Mouse (Mus musculus) intestine, embryonic 15.5 days (tissue): Measurements from ENCODE around the gene Kcmf1. TPM values are rescaled to one million over a fixed set of nuclear protein-coding genes. Genes with fewer than 3 reads are reported as not detected.
A peak's percentile ranks its signal among the peaks of the same experiment; 100 is the strongest.
"Not testable (repeated sequence)": the region's sequence is repeated elsewhere in the genome, so short reads cannot be mapped to it uniquely, and the experiment has no call there.

ENCODE experiments used
- ATAC-seq: fragments of 200-750 bp; cut with Nextera tagmentation; 2 replicates; pipeline ENCODE4 v1.8.0; 2017; ENCODE audit warnings: moderate TSS enrichment, moderate library complexity
- H3K27ac ChIP-seq: fragments of 300-500 bp; sonication (generic); 2 replicates; pipeline ENCODE4 v1.5.1; 2015; ENCODE audit warnings: mild to moderate bottlenecking, inconsistent platforms
- H3K27me3 ChIP-seq: fragments of 300-500 bp; sonication (generic); replicated peaks from 2 replicates; pipeline ENCODE4 v1.6.1; 2015; ENCODE audit warnings: inconsistent platforms
- H3K36me3 ChIP-seq: fragments of 300-500 bp; sonication (generic); 2 replicates; pipeline ENCODE4 v1.6.1; 2015; ENCODE audit warnings: inconsistent platforms
- H3K4me1 ChIP-seq: fragments of 300-500 bp; sonication (generic); replicated peaks from 2 replicates; pipeline ENCODE4 v1.6.1; 2015; ENCODE audit warnings: inconsistent platforms
- H3K4me2 ChIP-seq: fragments of 300-500 bp; sonication (generic); replicated peaks from 2 replicates; pipeline ENCODE4 v1.6.1; 2015; ENCODE audit warnings: mild to moderate bottlenecking, inconsistent platforms
- H3K4me3 ChIP-seq: fragments of 300-500 bp; sonication (generic); replicated peaks from 2 replicates; pipeline ENCODE4 v1.5.1; 2015; ENCODE audit warnings: inconsistent platforms
- H3K9ac ChIP-seq: fragments of 300-500 bp; sonication (generic); 2 replicates; pipeline ENCODE4 v1.6.1; 2015; ENCODE audit warnings: inconsistent platforms
- H3K9me3 ChIP-seq: fragments of 300-500 bp; sonication (generic); 2 replicates; pipeline ENCODE4 v1.6.1; 2016; ENCODE audit warnings: inconsistent platforms
- WGBS: fragments of 180-500 bp; shearing (Covaris S2); methylation state at CpG from one replicate; pipeline ENCODE4 v1.1.7; 2015; 5-methylcytosine and 5-hydroxymethylcytosine counted together
- polyA plus RNA-seq: library from polyadenylated mRNA; unstranded; fragments of >200 nt; fragmentation: Nextera tagmentation; extraction: Ambion mirVana; gene quantifications from 2 replicates; pipeline ENCODE4 v1.2.1, GENCODE M21; 2015

Gene Kcmf1
- polyA plus RNA-seq, 1 experiment from 2014 or later, result 46.4 TPM

GRCm38 (mm10) chr6:72867746-72868145 is 32.0 kb downstream of the Kcmf1 start:
- Histone ChIP-seq H3K27ac (no peak overlapping the region), H3K27me3 (no peaks in the 10 kb centered on the region), H3K4me2 (no peak overlapping the region), H3K36me3 (no peaks in the 10 kb centered on the region), H3K9ac (no peak overlapping the region), H3K4me3 (no peak overlapping the region), H3K9me3 (no peaks in the 10 kb centered on the region), H3K4me1 (peaks cover 19% of the 10 kb centered on the region)
- 82% methylated on average over 1 of the region's 1 CpGs for WGBS
- ATAC-seq, result no peak

- no peak for ATAC-seq
- 81% methylated on average over 2 of the region's 2 CpGs for WGBS
- peaks cover 19% of the 10 kb centered on the region for H3K4me1 ChIP-seq
- no peaks in the 10 kb centered on the region for H3K27me3 ChIP-seq
- no peaks in the 10 kb centered on the region for H3K36me3 ChIP-seq
- H3K4me2 ChIP-seq, result no peak overlapping the region
- no peak overlapping the region for H3K4me3 ChIP-seq
- H3K27ac ChIP-seq, result no peak overlapping the region
- no peak overlapping the region for H3K9ac ChIP-seq
- H3K9me3 ChIP-seq, result no peaks in the 10 kb centered on the region
These were observed 33.5 kb downstream of the Kcmf1 start for GRCm38 (mm10) chr6:72866232-72866631.

GRCm38 (mm10) chr6:72862686-72863085 is 37.1 kb downstream of the Kcmf1 start:
- not testable (repeated sequence) for H3K36me3 ChIP-seq, H3K4me1 ChIP-seq, H3K9ac ChIP-seq, H3K27ac ChIP-seq, H3K9me3 ChIP-seq, H3K27me3 ChIP-seq, H3K4me2 ChIP-seq, ATAC-seq, H3K4me3 ChIP-seq
- WGBS, result 89% methylated on average over 5 of the region's 5 CpGs

GRCm38 (mm10) chr6:72854256-72854655 is 45.5 kb downstream of the Kcmf1 start:
- Histone ChIP-seq H3K9me3 (no peaks in the 10 kb centered on the region), H3K27me3 (no peaks in the 10 kb centered on the region), H3K9ac (no peak overlapping the region), H3K36me3 (peaks cover 16% of the 10 kb centered on the region), H3K4me1 (no peaks in the 10 kb centered on the region), H3K4me2 (no peak overlapping the region), H3K4me3 (no peak overlapping the region), H3K27ac (no peak overlapping the region)
- ATAC-seq, result 0 out of 2 replicates have a peak, but pooled peaks have one; percentile 45
- 66% methylated on average over 5 of the region's 5 CpGs for WGBS

- Histone ChIP-seq H3K36me3 (peaks cover 35% of the 10 kb centered on the region), H3K4me1 (no peaks in the 10 kb centered on the region)
- 77% methylated on average over 4 of the region's 4 CpGs for WGBS
These were observed 47.6 kb downstream of the Kcmf1 start for GRCm38 (mm10) chr6:72852180-72852579.

GRCm38 (mm10) chr6:72851633-72852032 is 48.1 kb downstream of the Kcmf1 start:
- Histone ChIP-seq H3K9me3 (no peaks in the 10 kb centered on the region), H3K27ac (no peak overlapping the region), H3K4me1 (no peaks in the 10 kb centered on the region), H3K4me3 (no peak overlapping the region), H3K4me2 (no peak overlapping the region), H3K9ac (no peak overlapping the region), H3K36me3 (peaks cover 37% of the 10 kb centered on the region), H3K27me3 (no peaks in the 10 kb centered on the region)
- WGBS, result 83% methylated on average over 5 of the region's 5 CpGs
- ATAC-seq, result no peak

More at GRCm38 (mm10) chr6:72852180-72852579, 47.6 kb downstream of the Kcmf1 start:
- Histone ChIP-seq H3K27ac (no peak overlapping the region), H3K4me2 (no peak overlapping the region), H3K27me3 (no peaks in the 10 kb centered on the region), H3K9ac (no peak overlapping the region), H3K9me3 (no peaks in the 10 kb centered on the region), H3K4me3 (no peak overlapping the region)
- ATAC-seq, result no peak

- 89% methylated on average over 7 of the region's 7 CpGs for WGBS
These were observed 57.7 kb downstream of the Kcmf1 start for GRCm38 (mm10) chr6:72841986-72842502.

GRCm38 (mm10) chr6:72840867-72841780 is 58.7 kb downstream of the Kcmf1 start:
- Histone ChIP-seq H3K9ac (no peak overlapping the region), H3K9me3 (no peaks in the 10 kb centered on the region), H3K4me2 (no peak overlapping the region), H3K36me3 (peaks cover 18% of the 10 kb centered on the region), H3K27me3 (no peaks in the 10 kb centered on the region), H3K4me1 (no peaks in the 10 kb centered on the region), H3K27ac (no peak overlapping the region), H3K4me3 (no peak overlapping the region)
- WGBS, result 86% methylated on average over 13 of the region's 13 CpGs
- no peak for ATAC-seq

More at GRCm38 (mm10) chr6:72841986-72842502, 57.7 kb downstream of the Kcmf1 start:
- Histone ChIP-seq H3K27me3 (no peaks in the 10 kb centered on the region), H3K9me3 (no peaks in the 10 kb centered on the region), H3K36me3 (peaks cover 20% of the 10 kb centered on the region), H3K4me2 (no peak overlapping the region), H3K9ac (no peak overlapping the region), H3K4me1 (no peaks in the 10 kb centered on the region), H3K27ac (no peak overlapping the region), H3K4me3 (no peak overlapping the region)
- ATAC-seq, result no peak

GRCm38 (mm10) chr6:72837756-72838155 is 62.0 kb downstream of the Kcmf1 start:
- no peaks in the 10 kb centered on the region for H3K9me3 ChIP-seq
- WGBS, result 87% methylated on average over 4 of the region's 4 CpGs
- no peak for ATAC-seq
- H3K4me2 ChIP-seq, result no peak overlapping the region
- H3K4me1 ChIP-seq, result no peaks in the 10 kb centered on the region
- H3K27me3 ChIP-seq, result no peaks in the 10 kb centered on the region
- no peak overlapping the region for H3K9ac ChIP-seq
- no peak overlapping the region for H3K27ac ChIP-seq
- H3K36me3 ChIP-seq, result peaks cover 7% of the 10 kb centered on the region; the same call in 1 of the 2 replicates
- H3K4me3 ChIP-seq, result no peak overlapping the region

- no peak for ATAC-seq
- Histone ChIP-seq H3K4me3 (no peak overlapping the region), H3K36me3 (no peaks in the 10 kb centered on the region), H3K27me3 (no peaks in the 10 kb centered on the region), H3K9me3 (no peaks in the 10 kb centered on the region), H3K4me1 (no peaks in the 10 kb centered on the region), H3K27ac (no peak overlapping the region), H3K4me2 (no peak overlapping the region), H3K9ac (no peak overlapping the region)
- WGBS, result 69% methylated on average over 4 of the region's 4 CpGs
These were observed 65.3 kb downstream of the Kcmf1 start for GRCm38 (mm10) chr6:72834518-72834917.

GRCm38 (mm10) chr6:72831858-72832257 is 67.9 kb downstream of the Kcmf1 start:
- Histone ChIP-seq H3K36me3 (no peaks in the 10 kb centered on the region), H3K4me2 (no peak overlapping the region), H3K27me3 (no peaks in the 10 kb centered on the region), H3K27ac (no peak overlapping the region), H3K9me3 (no peaks in the 10 kb centered on the region), H3K4me1 (no peaks in the 10 kb centered on the region), H3K4me3 (no peak overlapping the region), H3K9ac (no peak overlapping the region)
- 56% methylated on average over 3 of the region's 3 CpGs for whole genome bisulfite sequencing
- no peak for ATAC-seq

GRCm38 (mm10) chr6:72831276-72831675 is 68.5 kb downstream of the Kcmf1 start:
- 0 out of 2 replicates have a peak, but pooled peaks have one; percentile 24 for ATAC-seq
- no peak overlapping the region for H3K4me3 ChIP-seq

More at GRCm38 (mm10) chr6:72831276-72831675, 68.5 kb downstream of the Kcmf1 start:
- H3K27me3 ChIP-seq, result no peaks in the 10 kb centered on the region
- H3K9ac ChIP-seq, result no peak overlapping the region
- no peaks in the 10 kb centered on the region for H3K4me1 ChIP-seq
- H3K4me2 ChIP-seq, result no peak overlapping the region
- WGBS, result 30% methylated on average over 3 of the region's 3 CpGs
- no peak overlapping the region for H3K27ac ChIP-seq
- no peaks in the 10 kb centered on the region for H3K9me3 ChIP-seq
- no peaks in the 10 kb centered on the region for H3K36me3 ChIP-seq
